Mouse (Mus musculus) C2C12 (cell line): Measurements from ENCODE around the gene Sec24d.

Experiments
- CTCF ChIP-seq: IDR thresholded peaks from one replicate; pipeline ENCODE4 v1.5.1; 2011; ENCODE audit not compliant: control insufficient read depth, insufficient read depth, insufficient read length
- MAX ChIP-seq: IDR thresholded peaks from one replicate; pipeline ENCODE4 v1.6.1; 2011; ENCODE audit warnings: mild to moderate bottlenecking, control low read depth
- MYOD1 ChIP-seq: IDR thresholded peaks from one replicate; pipeline ENCODE4 v1.6.1; 2011; ENCODE audit warnings: low read depth; ENCODE audit not compliant: control insufficient read depth, insufficient read length
- USF1 ChIP-seq: IDR thresholded peaks from one replicate; pipeline ENCODE4 v1.6.1; 2011; ENCODE audit warnings: low read depth, mild to moderate bottlenecking, control low read depth, moderate library complexity

GRCm38 (mm10) chr3:123395611-123396010 lies 128.4 kb downstream of the Sec24d start:
- TF ChIP-seq CTCF (no peak), MAX (no peak), MYOD1 (no peak), USF1 (no peak)
